Mouse (Mus musculus) common myeloid progenitor, adult 5-6 weeks (primary cell): Measurements from ENCODE around the gene Josd1. TPM values are rescaled to one million over a fixed set of nuclear protein-coding genes. Genes with fewer than 3 reads are reported as not detected.
A peak's percentile ranks its signal among the peaks of the same experiment; 100 is the strongest.

Source experiments
- ATAC-seq: replicated peaks from 2 replicates; pipeline ENCODE4 v1.8.0; 2016; ENCODE audit warnings: low read depth, mild to moderate bottlenecking, moderate TSS enrichment, inconsistent platforms; ENCODE audit not compliant: poor library complexity, severe bottlenecking
- total RNA-seq: library from RNA; stranded (forward); fragments of 200-1000, 187-1606 nt; gene quantifications from 2 replicates; pipeline ENCODE4 v1.2.3, GENCODE M21; 2017

The Josd1 gene
- total RNA-seq, 1 experiment from 2014 or later, result 28.5 TPM

GRCm38 (mm10) chr15:79664666-79665065 lies 23.1 kb downstream of the Josd1 start:
- no peak for ATAC-seq

GRCm38 (mm10) chr15:79661852-79662251 lies 25.9 kb downstream of the Josd1 start:
- no peak for ATAC-seq

- peak; percentile 84 for ATAC-seq
Observed at GRCm38 (mm10) chr15:79658531-79659375, 29.0 kb downstream of the Josd1 start, which contains the start of the genes Fam227a and Cby1. Fam227a (minus strand) TSS chr15:79658956. Cby1 (plus strand) TSS chr15:79659199.

- ATAC-seq, result peak; percentile 69
Observed at GRCm38 (mm10) chr15:79657837-79658530, 29.7 kb downstream of the Josd1 start.

- ATAC-seq, result no peak
Observed at GRCm38 (mm10) chr15:79656451-79656850, 31.3 kb downstream of the Josd1 start.

- no peak for ATAC-seq
Observed at GRCm38 (mm10) chr15:79651481-79651880, 36.2 kb downstream of the Josd1 start.

GRCm38 (mm10) chr15:79650569-79650968 lies 37.1 kb downstream of the Josd1 start:
- ATAC-seq, result peak; percentile 90

GRCm38 (mm10) chr15:79648130-79648529 lies 39.6 kb downstream of the Josd1 start:
- no peak for ATAC-seq

GRCm38 (mm10) chr15:79645483-79645882 lies 42.2 kb downstream of the Josd1 start:
- ATAC-seq, result no peak

- 0 out of 2 replicates have a peak, but pooled peaks have one; percentile 39 for ATAC-seq
Observed at GRCm38 (mm10) chr15:79641135-79641817, 46.4 kb downstream of the Josd1 start.

- ATAC-seq, result no peak
Observed at GRCm38 (mm10) chr15:79630471-79630870, 57.2 kb downstream of the Josd1 start.

Other genes with a start within 250 kb of the Josd1 start
- gene Csnk1e, start 232.4 kb downstream of the Josd1 start, total RNA-seq, result 40.3 and 46.5 TPM in 2 replicates
- gene Kcnj4, start 182.7 kb downstream of the Josd1 start, total RNA-seq, result not detected in 2 replicates
- not detected in 2 replicates for gene Kdelr3, start 171.5 kb downstream of the Josd1 start, total RNA-seq
- gene Ddx17, start 141.2 kb downstream of the Josd1 start, total RNA-seq, result 178 and 236 TPM in 2 replicates
- 1.8 and 2.1 TPM in 2 replicates for gene Dmc1, start 82.8 kb downstream of the Josd1 start, total RNA-seq
- gene Fam227a, start 29.0 kb downstream of the Josd1 start, total RNA-seq, result 2.8 and 2.9 TPM in 2 replicates
- 46.7 and 51.4 TPM in 2 replicates for gene Cby1, start 28.7 kb downstream of the Josd1 start, total RNA-seq
- gene Tomm22, start 17.1 kb downstream of the Josd1 start, total RNA-seq, result 92.2 and 93.2 TPM in 2 replicates
- gene Gtpbp1, start 2.9 kb upstream of the Josd1 start, total RNA-seq, result 55.1 and 66.9 TPM in 2 replicates
- gene Sun2, start 54.6 kb upstream of the Josd1 start, total RNA-seq, result 53.7 and 73.2 TPM in 2 replicates
- gene Dnal4, start 89.9 kb upstream of the Josd1 start, total RNA-seq, result 16.0 and 18.0 TPM in 2 replicates
- 0.05 and 0.55 TPM in 2 replicates for gene Nptxr, start 116.8 kb upstream of the Josd1 start, total RNA-seq
- gene Npcd, start 146.3 kb upstream of the Josd1 start, total RNA-seq, result not detected in 2 replicates
- 11.0 and 19.6 TPM in 2 replicates for gene Cbx6, start 146.8 kb upstream of the Josd1 start, total RNA-seq
- 188 and 214 TPM in 2 replicates for gene Apobec3, start 203.7 kb upstream of the Josd1 start, total RNA-seq